Mouse (Mus musculus): ENCODE measurements at regions not wholly inside any gene's neighbourhood (a gene's known extent, or its start where the extent isn't known, plus 50 kb on each side); places are given as distances from the start of the nearest gene placed in this dataset.

GRCm38 (mm10) chr1:193577821-193578220 lies 207.7 kb upstream of the Camk1g start:
- DNase-seq (ENCODE audit: low spot score): no peak

- peak; percentile 93 for DNase-seq (ENCODE audit: low spot score)
These were observed 206.1 kb upstream of the Camk1g start for GRCm38 (mm10) chr1:193575986-193576713.

- DNase-seq (ENCODE audit: low spot score): no peak
These were observed 202.7 kb upstream of the Camk1g start for GRCm38 (mm10) chr1:193572827-193573226.

- DNase-seq (ENCODE audit: low spot score): no peak
These were observed 202.3 kb upstream of the Camk1g start for GRCm38 (mm10) chr1:193572411-193572810.

- DNase-seq (ENCODE audit: low spot score): no peak
These were observed 201.0 kb upstream of the Camk1g start for GRCm38 (mm10) chr1:193571088-193571487.

- DNase-seq (ENCODE audit: low spot score): no peak
These were observed 198.6 kb upstream of the Camk1g start for GRCm38 (mm10) chr1:193568586-193569174.

- DNase-seq (ENCODE audit: low spot score): no peak
These were observed 197.1 kb upstream of the Camk1g start for GRCm38 (mm10) chr1:193567217-193567616.

GRCm38 (mm10) chr1:193564225-193564624 lies 194.1 kb upstream of the Camk1g start:
- no peak for DNase-seq (ENCODE audit: low spot score)

- no peak for DNase-seq (ENCODE audit: low spot score)
These were observed 192.1 kb upstream of the Camk1g start for GRCm38 (mm10) chr1:193562242-193562641.

- peak; percentile 46 for DNase-seq (ENCODE audit: low spot score)
These were observed 188.0 kb upstream of the Camk1g start for GRCm38 (mm10) chr1:193558122-193558521.

- DNase-seq (ENCODE audit: low spot score): no peak
These were observed 184.6 kb upstream of the Camk1g start for GRCm38 (mm10) chr1:193554731-193555130.

- no peak for DNase-seq (ENCODE audit: low spot score)
These were observed 182.2 kb upstream of the Camk1g start for GRCm38 (mm10) chr1:193552348-193552747.

GRCm38 (mm10) chr1:193551340-193551739 lies 181.2 kb upstream of the Camk1g start:
- DNase-seq (ENCODE audit: low spot score): peak; percentile 31

GRCm38 (mm10) chr1:193550761-193551160 lies 180.7 kb upstream of the Camk1g start:
- peak; percentile 34 for DNase-seq (ENCODE audit: low spot score)

- no peak for DNase-seq (ENCODE audit: low spot score)
These were observed 177.3 kb upstream of the Camk1g start for GRCm38 (mm10) chr1:193547356-193547755.

GRCm38 (mm10) chr1:193546044-193546432 lies 175.9 kb upstream of the Camk1g start:
- no peak for DNase-seq (ENCODE audit: low spot score)

- DNase-seq (ENCODE audit: low spot score): no peak
These were observed 175.4 kb upstream of the Camk1g start for GRCm38 (mm10) chr1:193545406-193546043.

GRCm38 (mm10) chr1:193544804-193545203 lies 174.7 kb upstream of the Camk1g start:
- no peak for DNase-seq (ENCODE audit: low spot score)

- DNase-seq (ENCODE audit: low spot score): no peak
These were observed 173.7 kb upstream of the Camk1g start for GRCm38 (mm10) chr1:193543834-193544233.

- no peak for DNase-seq (ENCODE audit: low spot score)
These were observed 173.2 kb upstream of the Camk1g start for GRCm38 (mm10) chr1:193543284-193543683.

GRCm38 (mm10) chr1:193541934-193542580 lies 172.0 kb upstream of the Camk1g start:
- peak; percentile 40 for DNase-seq (ENCODE audit: low spot score)

GRCm38 (mm10) chr1:193541281-193541680 lies 171.2 kb upstream of the Camk1g start:
- no peak for DNase-seq (ENCODE audit: low spot score)

- no peak for DNase-seq (ENCODE audit: low spot score)
These were observed 170.4 kb upstream of the Camk1g start for GRCm38 (mm10) chr1:193540486-193540885.
